Mouse (Mus musculus) intestine, postnatal 0 days (tissue): ENCODE results near the gene Bckdhb. TPM values are rescaled to one million over a fixed set of nuclear protein-coding genes. Genes with fewer than 3 reads are reported as not detected.

Experiments used
- ATAC-seq: fragments of 200-750 bp; cut with Nextera tagmentation; 2 replicates; pipeline ENCODE4 v1.8.0; 2017; ENCODE audit warnings: mild to moderate bottlenecking, moderate TSS enrichment, moderate library complexity
- H3K27ac ChIP-seq: fragments of 300-500 bp; sonication (generic); 2 replicates; pipeline ENCODE4 v1.5.1; 2014; ENCODE audit warnings: mild to moderate bottlenecking, low read depth, low read length, moderate library complexity
- H3K27me3 ChIP-seq: fragments of 300-500 bp; sonication (generic); replicated peaks from 2 replicates; pipeline ENCODE4 v1.6.1; 2014; ENCODE audit warnings: low read length, mixed read lengths; ENCODE audit not compliant: control insufficient read depth, insufficient read depth
- H3K36me3 ChIP-seq: fragments of 300-500 bp; sonication (generic); 2 replicates; pipeline ENCODE4 v1.6.1; 2014; ENCODE audit warnings: mild to moderate bottlenecking, moderate library complexity; ENCODE audit not compliant: control insufficient read depth, insufficient read depth
- H3K4me1 ChIP-seq: fragments of 300-500 bp; sonication (generic); replicated peaks from 2 replicates; pipeline ENCODE4 v1.6.1; 2014; ENCODE audit warnings: antibody characterized with exemption, low read length, mixed read lengths; ENCODE audit not compliant: control insufficient read depth, insufficient read depth
- H3K4me2 ChIP-seq: fragments of 300-500 bp; sonication (generic); replicated peaks from 2 replicates; pipeline ENCODE4 v1.6.1; 2014; ENCODE audit warnings: low read depth, mild to moderate bottlenecking, moderate library complexity
- H3K4me3 ChIP-seq: fragments of 300-500 bp; sonication (generic); 2 replicates; pipeline ENCODE4 v1.5.1; 2014; ENCODE audit warnings: low read depth, low read length
- H3K9ac ChIP-seq: fragments of 300-500 bp; sonication (generic); 2 replicates; pipeline ENCODE4 v1.6.1; 2014; ENCODE audit warnings: mild to moderate bottlenecking, low read depth, low read length
- H3K9me3 ChIP-seq: fragments of 300-500 bp; sonication (generic); 2 replicates; pipeline ENCODE4 v1.6.1; 2016; ENCODE audit warnings: mixed run types; ENCODE audit not compliant: control insufficient read depth
- CTCF ChIP-seq: sonication (generic); IDR thresholded peaks from 2 replicates; pipeline ENCODE4 v1.5.1; 2016; ENCODE audit warnings: low read depth, mild to moderate bottlenecking, control low read depth, antibody characterized with exemption, moderate library complexity
- WGBS: fragments of 180-500 bp; shearing (Covaris S2); extraction: QIAGEN DNeasy Blood & Tissue Kit; methylation state at CpG from one replicate; pipeline ENCODE4 v1.1.7; 2014; 5-methylcytosine and 5-hydroxymethylcytosine counted together
- polyA plus RNA-seq: library from polyadenylated mRNA; unstranded; fragments of >200 nt; fragmentation: Nextera tagmentation; extraction: Ambion mirVana; gene quantifications from 2 replicates; pipeline ENCODE4 v1.2.1, GENCODE M21; 2015

Bckdhb gene
- polyA plus RNA-seq, 1 experiment from 2014 or later, result 6.2 TPM

DNA sequence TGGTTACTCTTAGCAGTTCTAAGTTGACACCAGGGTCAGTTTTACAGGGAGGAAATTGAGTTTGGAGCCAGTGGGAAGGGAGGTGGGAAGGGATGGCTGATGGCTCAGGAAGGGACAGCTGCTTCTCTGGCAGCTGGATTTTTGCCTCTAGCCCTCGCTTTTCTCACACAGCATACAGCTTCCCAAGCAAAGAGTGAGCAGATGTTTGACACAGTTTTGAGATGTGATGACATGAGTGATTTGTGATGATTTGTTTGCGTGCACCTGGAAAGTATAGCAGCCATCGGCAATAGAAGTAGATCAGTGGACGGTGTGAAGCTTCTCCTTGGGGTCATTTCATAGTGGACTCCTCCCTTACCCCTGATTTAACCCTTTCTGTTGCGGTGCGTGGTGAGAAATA is 96.2 kb downstream of the Bckdhb start:
- H3K4me3 ChIP-seq, result no peak overlapping the region
- no peaks in the 10 kb centered on the region for H3K36me3 ChIP-seq
- ATAC-seq, result no peak
- 79% methylated on average over 6 of the region's 6 CpGs for WGBS
- no peaks in the 10 kb centered on the region for H3K4me1 ChIP-seq
- no peaks in the 10 kb centered on the region for H3K27me3 ChIP-seq
- H3K9me3 ChIP-seq, result no peaks in the 10 kb centered on the region
- TF ChIP-seq CTCF, result no peak
- H3K27ac ChIP-seq, result no peak overlapping the region
- no peak overlapping the region for H3K9ac ChIP-seq
- H3K4me2 ChIP-seq, result no peak overlapping the region

DNA sequence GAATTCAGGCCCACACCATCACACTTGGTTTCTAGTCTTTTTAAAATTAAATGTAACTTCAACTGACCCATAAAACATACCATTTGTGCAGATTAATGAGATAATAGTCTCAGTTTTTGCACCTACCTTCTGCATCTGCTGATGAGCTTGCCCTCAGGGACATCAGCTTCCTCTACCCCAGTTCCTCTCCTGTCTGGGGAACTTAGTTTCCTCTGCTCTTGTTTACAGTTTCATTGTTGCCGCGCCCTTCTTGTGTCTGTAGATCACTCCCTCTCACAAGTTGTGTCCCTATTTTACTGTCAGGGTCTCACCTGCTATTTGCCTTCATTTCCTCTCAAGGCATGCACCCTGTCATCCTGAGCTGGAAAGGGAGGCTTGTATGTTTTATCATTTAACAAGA is 103.2 kb downstream of the Bckdhb start:
- H3K27ac ChIP-seq, result no peak overlapping the region
- WGBS, result 58% methylated on average over 2 of the region's 2 CpGs
- no peak overlapping the region for H3K4me2 ChIP-seq

DNA sequence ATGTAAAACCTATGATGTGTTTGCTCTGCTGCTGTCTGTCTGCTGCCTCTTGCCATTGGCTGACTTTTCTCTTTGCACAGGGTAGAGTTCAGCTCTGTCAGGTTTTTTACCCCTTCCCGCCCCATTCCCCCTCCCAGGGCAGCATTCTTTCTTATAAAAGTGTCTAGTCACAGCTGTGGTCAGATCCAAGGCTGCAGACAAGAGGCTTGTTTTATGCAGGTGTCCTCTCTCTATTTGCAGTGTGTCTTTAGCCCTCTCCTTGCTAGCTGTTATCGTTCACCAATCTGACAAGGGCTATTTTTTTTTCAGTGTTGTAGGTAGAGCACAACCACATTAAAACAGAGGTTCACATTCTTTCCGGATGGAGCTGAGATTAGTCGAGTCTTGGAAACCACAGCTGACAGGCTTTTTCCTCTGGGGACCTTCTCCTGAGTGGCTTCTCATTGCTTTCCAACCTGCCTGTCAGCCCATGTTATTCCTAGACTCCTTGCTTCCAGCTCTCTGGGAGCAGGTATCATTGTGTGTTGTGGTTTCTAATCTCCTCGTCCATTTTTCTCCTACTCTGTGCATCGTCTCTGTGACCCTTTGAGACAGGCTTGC is 105.8 kb downstream of the Bckdhb start:
- ATAC-seq, result no peak
- no peak for TF ChIP-seq CTCF

More for the DNA sequence above, 103.2 kb downstream of the Bckdhb start:
- no peak for ATAC-seq
- Histone ChIP-seq H3K27me3 (no peaks in the 10 kb centered on the region), H3K9me3 (no peaks in the 10 kb centered on the region), H3K9ac (no peak overlapping the region), H3K4me3 (no peak overlapping the region), H3K36me3 (no peaks in the 10 kb centered on the region), H3K4me1 (no peaks in the 10 kb centered on the region)
- TF ChIP-seq CTCF, result no peak

DNA sequence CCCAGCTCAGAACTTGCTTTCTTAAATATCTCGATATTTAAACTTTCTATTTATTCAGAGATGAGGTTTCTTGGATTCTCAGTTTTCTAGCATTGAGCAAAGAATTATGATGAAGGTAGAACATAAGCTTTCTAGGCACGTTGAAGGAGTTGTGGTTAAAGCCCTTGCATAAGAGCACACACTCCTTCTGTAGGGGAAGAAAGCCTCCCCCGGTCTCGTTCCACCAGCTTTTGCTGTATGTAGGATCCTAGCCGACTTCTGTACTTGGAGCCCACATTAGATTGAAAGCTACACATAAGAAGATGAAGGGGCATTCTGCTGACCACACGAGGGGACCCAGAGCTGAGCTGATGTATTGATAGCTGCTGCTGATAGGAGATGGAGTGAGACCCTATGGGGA is 106.5 kb downstream of the Bckdhb start:
- WGBS, result 82% methylated on average over 6 of the region's 6 CpGs
- TF ChIP-seq CTCF, result no peak
- Histone ChIP-seq H3K4me3 (no peak overlapping the region), H3K9ac (no peak overlapping the region), H3K9me3 (no peaks in the 10 kb centered on the region), H3K27me3 (no peaks in the 10 kb centered on the region), H3K27ac (no peak overlapping the region), H3K4me2 (no peak overlapping the region), H3K36me3 (no peaks in the 10 kb centered on the region), H3K4me1 (no peaks in the 10 kb centered on the region)
- no peak for ATAC-seq

More for the DNA sequence above, 105.8 kb downstream of the Bckdhb start:
- no peaks in the 10 kb centered on the region for H3K9me3 ChIP-seq
- no peak overlapping the region for H3K4me3 ChIP-seq
- no peaks in the 10 kb centered on the region for H3K36me3 ChIP-seq
- no peak overlapping the region for H3K4me2 ChIP-seq
- H3K4me1 ChIP-seq, result no peaks in the 10 kb centered on the region
- 54% methylated on average over 6 of the region's 6 CpGs for whole genome bisulfite sequencing
- no peaks in the 10 kb centered on the region for H3K27me3 ChIP-seq
- H3K27ac ChIP-seq, result no peak overlapping the region
- no peak overlapping the region for H3K9ac ChIP-seq

DNA sequence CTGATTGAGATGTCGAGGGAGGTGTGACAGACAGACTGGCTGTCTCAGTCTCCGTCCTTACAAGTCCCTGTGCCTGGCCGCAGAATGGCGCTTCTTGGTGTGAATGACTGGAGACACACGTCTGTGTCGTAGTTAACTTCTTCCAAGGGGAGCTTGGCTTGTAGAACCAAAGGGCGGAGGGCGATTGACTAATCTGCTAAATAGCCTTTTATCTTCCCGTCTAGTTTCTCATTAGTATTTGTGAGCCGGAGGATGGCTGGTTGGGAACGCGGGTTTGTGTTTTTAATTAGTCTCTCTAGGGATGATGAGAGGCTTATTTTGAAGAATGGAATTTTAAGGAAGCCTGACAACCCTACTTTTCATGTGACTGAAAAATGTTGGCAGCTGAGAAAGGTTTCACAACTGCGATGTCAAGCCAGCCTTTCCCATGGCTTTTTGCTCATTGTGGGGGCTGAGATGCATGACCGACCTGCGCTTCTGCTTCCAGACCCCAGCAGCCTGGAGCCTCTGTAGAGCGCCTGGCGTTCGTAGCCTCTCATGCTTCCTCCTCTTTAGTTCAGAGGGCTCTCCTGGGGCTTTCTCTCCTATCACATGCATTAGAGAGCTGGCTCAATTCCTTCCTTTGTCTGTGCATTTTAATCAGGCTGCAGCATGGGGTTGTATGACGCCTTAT is 107.9 kb downstream of the Bckdhb start:
- no peak for ATAC-seq
- no peaks in the 10 kb centered on the region for H3K36me3 ChIP-seq
- TF ChIP-seq CTCF, result no peak
- no peaks in the 10 kb centered on the region for H3K4me1 ChIP-seq
- H3K4me2 ChIP-seq, result no peak overlapping the region
- H3K4me3 ChIP-seq, result no peak overlapping the region
- 47% methylated on average over 19 of the region's 19 CpGs for WGBS
- H3K27me3 ChIP-seq, result no peaks in the 10 kb centered on the region
- H3K9ac ChIP-seq, result no peak overlapping the region
- no peaks in the 10 kb centered on the region for H3K9me3 ChIP-seq
- H3K27ac ChIP-seq, result no peak overlapping the region

DNA sequence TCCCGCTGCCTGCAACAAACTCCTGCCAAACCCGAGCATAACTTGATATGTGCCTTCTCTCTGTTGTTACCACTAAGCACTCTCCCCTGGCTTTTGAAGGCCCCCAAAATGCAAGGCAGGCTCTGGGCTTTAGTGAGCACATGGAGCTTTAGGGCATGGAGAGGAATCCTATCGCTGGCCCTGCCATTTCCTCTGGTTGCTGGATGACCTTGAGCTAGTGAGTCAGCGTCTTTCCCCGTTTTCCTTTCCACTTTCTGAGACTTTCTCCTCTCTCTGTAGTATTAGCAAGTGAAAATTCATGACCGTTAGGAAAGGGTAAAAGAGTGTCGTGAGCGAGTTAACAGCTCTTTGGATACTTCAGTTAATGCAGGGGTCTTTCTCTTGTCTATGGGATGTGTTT is 111.1 kb downstream of the Bckdhb start:
- no peak overlapping the region for H3K9ac ChIP-seq
- TF ChIP-seq CTCF, result no peak
- no peak overlapping the region for H3K4me2 ChIP-seq
- no peaks in the 10 kb centered on the region for H3K36me3 ChIP-seq
- no peak overlapping the region for H3K4me3 ChIP-seq
- 85% methylated on average over 8 of the region's 8 CpGs for WGBS
- no peaks in the 10 kb centered on the region for H3K9me3 ChIP-seq
- no peaks in the 10 kb centered on the region for H3K4me1 ChIP-seq
- H3K27me3 ChIP-seq, result no peaks in the 10 kb centered on the region
- H3K27ac ChIP-seq, result no peak overlapping the region
- no peak for ATAC-seq
